Mouse (Mus musculus): ENCODE data around the gene Tollip.

The Tollip gene

DNA sequence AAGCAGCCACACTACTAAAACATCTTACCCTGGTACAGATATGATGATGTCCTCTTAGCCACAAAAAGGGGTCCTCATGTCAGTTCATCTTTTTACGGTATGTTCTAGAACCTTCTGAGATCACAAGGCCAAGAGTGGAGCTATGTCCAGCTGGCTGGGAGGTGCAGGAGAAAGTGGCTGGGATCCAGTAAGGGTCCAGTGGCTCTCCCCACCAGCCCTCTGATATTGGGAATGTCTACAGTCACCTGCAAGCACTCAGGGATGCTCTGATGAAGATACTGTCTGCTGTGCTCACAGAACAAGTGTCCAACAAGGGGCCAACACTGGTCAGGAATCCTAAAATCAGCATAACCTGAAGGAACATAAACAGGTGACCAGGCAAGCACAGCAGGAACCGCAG lies at the start of gene Tollip:
Tollip (minus strand) TSS at position 101 of the 400 bp plus-strand sequence.
- DNase-seq (ENCODE audit: low read depth, low spot score), result no peak

- no peak for DNase-seq (ENCODE audit: low read depth, low spot score)
Measured at GRCm38 (mm10) chr7:141966281-141966680, 48.0 kb upstream of the Tollip start.

- no peak for DNase-seq (ENCODE audit: low read depth, low spot score)
Measured at GRCm38 (mm10) chr7:141962521-141962920, 44.2 kb upstream of the Tollip start.

- DNase-seq (ENCODE audit: low read depth, low spot score), result no peak
Measured at GRCm38 (mm10) chr7:141961491-141961890, 43.2 kb upstream of the Tollip start.

DNA sequence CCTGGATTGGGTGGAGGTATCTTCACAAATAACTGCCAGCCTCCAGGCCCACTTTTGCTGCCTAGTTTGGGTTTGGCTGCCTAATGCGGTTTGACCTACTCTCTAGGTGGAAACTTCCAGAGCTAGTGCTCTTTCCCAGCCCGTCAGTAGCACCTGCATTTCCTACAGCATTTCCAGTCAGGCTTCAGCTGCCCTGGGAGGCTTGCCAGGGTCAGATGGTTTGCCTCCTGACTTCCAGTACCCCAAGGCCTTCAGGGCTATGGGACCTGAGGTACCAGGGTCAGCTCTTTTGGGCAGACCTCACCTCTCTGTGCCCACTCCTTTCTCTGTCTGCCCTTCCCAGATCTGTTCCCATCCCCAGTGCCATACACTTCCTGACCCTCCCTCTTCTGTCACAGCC lies 42.6 kb upstream of the Tollip start:
- no peak for DNase-seq (ENCODE audit: low read depth, low spot score)

GRCm38 (mm10) chr7:141959133-141959532 lies 40.8 kb upstream of the Tollip start:
- DNase-seq (ENCODE audit: low read depth, low spot score), result no peak

DNA sequence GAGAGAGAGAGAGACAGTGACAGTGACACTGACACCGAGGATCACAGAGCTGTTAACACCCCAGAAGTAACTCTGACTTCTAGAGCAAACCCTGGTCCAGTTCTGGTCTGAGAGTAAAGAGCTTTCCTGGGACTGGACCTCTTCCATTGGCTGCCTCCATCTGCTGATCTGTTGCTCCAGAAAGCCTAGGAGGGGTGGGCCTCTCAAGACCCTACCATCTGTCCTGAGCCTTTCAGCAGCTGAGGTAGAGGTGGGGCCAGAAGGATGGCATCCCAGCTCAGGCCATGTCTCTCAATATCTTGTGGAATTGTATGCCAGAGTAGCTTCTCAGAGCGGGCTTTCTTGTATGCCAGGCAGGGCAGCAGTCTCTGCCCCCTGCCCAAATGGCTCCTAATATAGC lies 39.9 kb upstream of the Tollip start:
- DNase-seq (ENCODE audit: low read depth, low spot score), result no peak

DNA sequence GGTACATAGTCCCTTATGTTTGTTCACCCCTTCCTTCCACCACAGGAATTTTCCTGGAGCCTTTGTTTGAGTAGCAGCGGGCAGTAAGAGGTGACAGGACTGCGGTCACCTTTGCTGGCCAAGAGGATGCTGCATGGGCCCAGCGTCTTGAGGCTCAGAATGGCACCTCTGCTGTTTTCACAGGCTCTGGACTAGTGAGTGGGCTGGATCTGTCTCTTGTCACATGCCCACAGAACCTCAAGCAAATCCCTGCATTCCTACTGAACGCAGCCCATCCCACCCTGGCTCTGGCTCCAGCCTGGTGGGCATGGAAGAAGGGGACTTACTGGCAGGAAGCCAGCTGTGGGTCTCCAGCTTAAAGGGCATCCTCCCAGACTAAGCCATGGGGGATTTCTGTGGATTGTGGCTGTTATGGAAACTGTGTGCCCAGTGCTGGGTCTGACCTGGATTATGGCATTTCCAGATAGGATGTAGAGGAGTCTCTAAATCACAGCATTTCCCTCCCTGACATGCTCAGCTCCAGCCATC lies 39.3 kb upstream of the Tollip start:
- no peak for DNase-seq (ENCODE audit: low read depth, low spot score)

DNA sequence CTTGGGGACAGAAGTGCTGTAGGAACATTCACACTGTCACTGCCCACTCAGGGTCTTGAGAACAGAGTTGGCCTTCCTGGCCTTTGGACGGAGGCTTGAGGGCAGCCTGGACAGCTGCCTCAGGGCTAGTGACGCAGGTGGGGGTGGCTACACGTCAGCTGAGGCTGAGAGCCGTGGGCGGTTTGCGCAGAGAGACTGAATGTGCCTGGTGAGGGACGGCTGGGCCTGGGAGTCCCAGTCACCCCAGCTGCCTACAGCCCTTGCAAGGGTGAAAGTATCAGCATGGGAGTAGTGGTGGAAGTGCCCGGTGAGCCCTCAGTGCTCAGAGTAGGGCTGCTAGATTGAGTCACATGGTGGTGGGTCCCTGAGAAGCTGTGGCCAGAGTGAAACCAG lies 37.9 kb upstream of the Tollip start:
- DNase-seq (ENCODE audit: low read depth, low spot score), result no peak

DNA sequence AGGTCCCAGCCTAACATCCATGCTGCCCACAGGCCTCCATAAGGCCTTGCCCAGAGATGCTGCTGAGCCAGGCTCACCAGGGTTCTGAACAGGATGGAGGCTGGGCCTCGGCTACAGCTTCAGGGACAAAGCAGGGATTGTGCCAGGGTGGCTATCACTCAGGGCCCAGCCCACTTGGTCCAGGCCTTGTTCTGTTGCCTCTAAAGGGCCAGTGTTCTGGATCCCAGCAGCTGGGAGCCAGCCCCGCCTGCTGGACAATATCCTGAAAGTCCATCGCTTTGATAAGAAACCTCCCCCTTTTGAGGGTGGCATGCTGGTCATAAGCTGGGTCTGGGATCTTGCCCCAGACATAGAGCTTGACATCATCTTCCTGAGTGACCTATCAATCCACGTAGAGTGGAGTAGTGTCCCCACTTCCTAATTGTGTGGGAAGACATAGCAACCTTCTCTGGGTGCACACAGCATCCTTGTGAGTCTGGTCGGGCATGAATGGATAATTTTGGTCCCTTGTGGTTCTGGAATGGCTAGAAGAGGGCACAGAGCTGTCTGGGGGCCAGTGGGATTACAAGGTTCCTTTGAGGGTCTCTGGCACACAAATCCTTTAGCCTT lies 37.4 kb upstream of the Tollip start:
- DNase-seq (ENCODE audit: low read depth, low spot score), result no peak

GRCm38 (mm10) chr7:141953616-141954015 lies 35.3 kb upstream of the Tollip start:
- no peak for DNase-seq (ENCODE audit: low read depth, low spot score)

- DNase-seq (ENCODE audit: low read depth, low spot score), result no peak
Measured at GRCm38 (mm10) chr7:141952920-141953319, 34.6 kb upstream of the Tollip start.

- DNase-seq (ENCODE audit: low read depth, low spot score), result no peak
Measured at GRCm38 (mm10) chr7:141951821-141952220, 33.5 kb upstream of the Tollip start.

DNA sequence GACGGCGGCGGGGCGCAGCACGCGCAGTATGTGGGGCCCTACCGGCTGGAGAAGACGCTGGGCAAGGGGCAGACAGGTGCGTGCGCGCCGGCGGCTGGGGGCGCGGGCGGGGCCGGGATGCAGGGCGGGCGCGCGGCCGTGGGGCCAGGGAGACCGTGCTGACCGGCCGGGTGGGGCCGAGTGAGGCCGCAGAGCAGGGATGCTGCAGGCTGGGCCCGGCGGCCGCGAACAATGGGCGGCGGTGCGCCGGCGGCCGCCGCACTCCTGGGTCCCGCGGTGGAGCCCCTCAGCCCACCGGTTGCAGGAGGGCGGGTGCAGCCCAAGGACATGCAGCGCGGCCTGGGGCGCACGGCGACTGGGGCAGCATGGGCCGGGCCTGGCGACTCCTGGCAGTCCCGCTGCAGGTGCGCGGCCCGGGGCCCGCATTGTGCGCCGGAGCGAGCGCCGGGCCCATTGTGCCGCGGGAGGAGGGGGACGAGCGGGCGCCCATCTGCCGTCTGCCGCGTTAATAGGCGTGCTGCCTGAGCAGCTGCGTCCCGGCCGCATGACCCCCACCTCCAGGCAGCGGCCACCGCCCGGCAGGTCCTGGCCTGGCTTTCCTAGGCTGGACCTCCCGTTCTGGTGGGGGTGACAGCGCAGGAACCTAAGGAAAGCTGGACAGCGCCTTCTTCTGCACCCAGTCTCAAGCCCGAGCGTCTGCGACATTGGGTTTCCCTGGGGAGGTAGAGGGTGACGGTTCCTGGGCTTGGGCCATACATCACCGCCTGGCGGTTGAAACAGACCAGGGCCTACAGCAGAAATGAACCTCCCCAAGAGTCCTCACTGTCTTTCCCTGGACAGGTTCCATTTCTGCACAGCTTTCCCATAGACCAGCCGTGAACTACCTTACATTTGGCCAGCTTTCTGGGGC lies 32.1 kb upstream of the Tollip start:
- peak; percentile 27 for DNase-seq (ENCODE audit: low read depth, low spot score)

GRCm38 (mm10) chr7:141949799-141950103 lies 31.4 kb upstream of the Tollip start:
- DNase-seq (ENCODE audit: low read depth, low spot score), result no peak

DNA sequence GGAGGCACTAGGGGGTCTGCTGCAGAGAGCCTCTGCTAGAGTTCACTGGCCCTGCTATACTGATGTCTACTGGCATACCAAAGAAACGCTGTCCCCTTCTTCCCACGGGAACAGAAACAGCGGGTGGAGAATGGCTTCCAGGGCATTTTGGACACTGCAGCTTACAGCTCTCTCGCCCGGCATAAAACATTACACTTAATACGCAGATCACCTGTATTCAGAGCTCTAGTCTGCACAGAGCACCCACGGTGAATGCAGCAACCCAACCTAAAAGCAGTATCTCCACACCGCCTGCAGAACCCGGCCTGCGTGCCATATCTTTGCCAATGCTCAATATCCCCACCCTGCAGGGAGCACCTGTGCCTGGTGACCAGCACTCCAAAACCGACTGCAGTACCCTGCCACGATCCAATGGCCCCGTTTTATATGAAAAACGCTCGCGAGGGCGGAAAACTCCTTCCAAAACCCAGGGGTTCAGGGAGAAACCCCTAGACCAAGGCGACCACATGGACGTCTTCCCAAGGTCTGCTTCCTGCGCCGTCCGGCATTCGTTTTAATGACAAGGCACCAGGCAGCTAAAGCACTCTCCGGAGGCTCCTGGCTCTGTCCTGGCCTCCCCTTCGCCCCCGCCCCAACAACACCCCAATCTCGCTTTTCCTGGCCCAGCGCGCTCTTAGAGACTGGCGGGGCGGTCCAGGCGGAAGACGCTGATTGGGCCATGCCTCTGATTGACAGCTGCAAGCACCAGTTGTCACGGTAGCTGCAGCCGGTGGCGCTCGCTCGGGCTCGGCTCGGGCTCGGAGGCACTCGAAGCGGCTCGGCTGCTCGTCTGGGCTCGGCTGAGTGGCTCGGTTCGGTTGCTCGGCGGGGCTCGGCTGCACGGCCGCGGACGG lies 30.8 kb upstream of the Tollip start, which contains the start of gene Brsk2:
Brsk2 (plus strand) TSS at position 846 of the 893 bp plus-strand sequence.
- peak; percentile 77 for DNase-seq (ENCODE audit: low read depth, low spot score)

DNA sequence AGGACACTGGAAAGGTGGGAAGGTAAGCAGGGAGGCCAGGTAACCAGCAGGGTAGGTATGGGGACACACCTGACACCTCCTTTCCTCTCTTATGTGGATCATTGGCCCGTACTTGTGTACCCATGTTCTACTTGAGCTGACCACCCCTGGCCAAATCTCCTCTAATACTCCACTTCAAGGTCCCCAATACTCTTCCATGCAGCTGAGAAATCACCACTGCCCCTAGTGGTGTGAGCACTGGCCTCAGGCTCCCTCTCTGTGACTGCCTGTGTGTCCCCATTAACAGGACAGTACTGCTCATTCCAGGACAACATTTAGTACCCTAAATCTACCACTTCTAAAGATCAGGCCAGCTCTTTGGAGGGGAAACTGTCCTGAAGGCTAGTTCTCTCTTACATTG lies 29.7 kb upstream of the Tollip start:
- DNase-seq (ENCODE audit: low read depth, low spot score), result no peak

- no peak for DNase-seq (ENCODE audit: low read depth, low spot score)
Measured at GRCm38 (mm10) chr7:141947512-141947911, 29.2 kb upstream of the Tollip start.

- no peak for DNase-seq (ENCODE audit: low read depth, low spot score)
Measured at GRCm38 (mm10) chr7:141945927-141946326, 27.6 kb upstream of the Tollip start.

DNA sequence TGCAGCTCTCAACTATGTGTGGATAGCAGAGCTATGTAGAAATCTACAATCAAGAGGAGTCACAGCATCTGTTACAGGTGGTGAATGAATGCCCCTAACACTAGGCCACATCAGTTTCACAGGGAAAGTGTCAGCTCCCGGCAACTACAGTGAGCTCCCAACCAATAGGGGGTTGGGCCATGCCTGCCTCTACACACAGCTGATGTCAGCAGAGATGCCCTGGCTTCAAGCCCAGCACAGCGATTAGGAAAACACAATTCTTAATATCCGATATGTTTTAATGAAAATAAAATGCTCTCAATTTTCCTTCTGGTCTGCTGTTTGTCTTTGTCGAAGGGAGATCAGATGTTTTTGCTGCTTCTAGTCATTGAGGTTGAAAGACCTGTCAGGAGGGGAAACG lies 25.1 kb upstream of the Tollip start:
- DNase-seq (ENCODE audit: low read depth, low spot score), result no peak

GRCm38 (mm10) chr7:141934951-141935350 lies 16.6 kb upstream of the Tollip start:
- no peak for DNase-seq (ENCODE audit: low read depth, low spot score)

Data from embryo, embryonic 11.5 days (tissue).